Mouse (Mus musculus): ENCODE results near the gene Ppp1r13l. TPM values are rescaled to one million over a fixed set of nuclear protein-coding genes. Genes with fewer than 3 reads are reported as not detected.

Ppp1r13l gene
- polyA plus RNA-seq, 1 experiment from 2014 or later = 3.0 TPM

DNA sequence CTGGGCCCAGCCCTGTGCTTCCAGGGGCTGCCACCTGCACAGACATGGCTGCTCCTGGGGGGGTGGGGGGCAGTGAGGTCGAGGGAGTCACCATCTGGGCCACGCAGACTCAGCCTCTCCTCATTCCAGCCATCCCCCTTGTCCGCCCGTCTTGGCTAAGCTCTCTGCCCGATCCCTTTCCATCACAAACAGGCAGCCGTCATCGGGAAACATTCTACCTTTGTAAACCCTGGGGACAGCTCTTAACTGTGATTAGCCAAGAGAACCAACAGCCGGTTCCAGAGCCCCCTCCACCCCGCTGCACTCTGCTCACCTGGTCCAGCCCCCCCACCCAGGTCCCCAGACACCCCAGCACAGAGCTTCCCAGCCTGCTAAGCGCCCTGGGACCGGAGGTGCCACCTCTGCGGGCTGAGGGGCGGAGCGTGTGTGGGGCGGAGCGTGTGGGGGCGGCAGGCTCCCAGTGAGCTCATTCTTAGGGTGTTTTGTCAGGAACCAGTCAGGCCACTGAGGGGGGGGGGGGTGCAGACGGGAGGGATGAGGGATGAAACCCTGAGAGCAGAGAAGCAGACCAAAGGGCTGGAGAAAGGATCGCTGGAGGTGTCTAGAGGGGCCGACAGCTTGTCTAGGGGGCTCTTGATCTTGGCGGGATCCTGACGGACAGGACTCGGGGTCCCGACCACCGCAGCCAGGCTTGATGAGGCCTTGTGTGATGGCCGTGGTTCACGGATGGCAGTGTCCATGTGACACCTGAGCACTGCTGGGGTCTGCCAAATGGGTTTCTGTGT is 40.1 kb downstream of the Ppp1r13l start:
- H3K4me1 ChIP-seq (replicated peaks; ENCODE audit: control insufficient read depth, insufficient read depth, low read length) = peaks cover 14% of the 10 kb centered on the region
- H3K27me3 ChIP-seq (replicated peaks; ENCODE audit: control insufficient read depth, insufficient read depth, low read length) = peaks cover 24% of the 10 kb centered on the region
- peak overlapping the region; percentile 41; the same call in 1 of the 2 replicates for H3K9ac ChIP-seq (replicated peaks; ENCODE audit: low read depth, low read length)

DNA sequence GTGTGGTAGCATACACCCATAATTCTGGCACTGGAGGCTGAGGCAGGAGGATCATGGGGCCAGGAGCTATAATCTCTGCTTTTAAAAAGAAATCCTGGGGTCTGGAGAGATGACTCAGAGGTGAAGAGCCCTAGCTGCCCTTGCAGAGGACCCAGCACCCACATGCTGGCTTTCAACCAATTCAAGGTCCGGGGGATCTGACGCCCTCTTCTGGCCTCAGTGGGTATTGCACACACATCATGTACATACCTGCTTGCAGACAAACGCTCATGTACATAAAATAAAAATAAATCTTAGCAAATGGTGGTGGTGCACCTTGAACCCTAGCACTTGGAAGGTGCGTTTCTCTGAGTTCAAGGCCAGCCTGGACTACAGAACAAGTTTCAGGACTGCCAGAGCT is 41.4 kb downstream of the Ppp1r13l start:
- no peak overlapping the region for H3K4me2 ChIP-seq (ENCODE audit: low read length)
- H3K4me3 ChIP-seq (replicated peaks; ENCODE audit: low read length) = no peak overlapping the region
- 88% methylated on average over 4 of the region's 4 CpGs for WGBS
- no peaks in the 10 kb centered on the region for H3K36me3 ChIP-seq (ENCODE audit: control insufficient read depth, insufficient read depth)
- H3K27ac ChIP-seq (ENCODE audit: low read length) = no peak overlapping the region
- H3K9ac ChIP-seq (replicated peaks; ENCODE audit: low read depth, low read length) = no peak overlapping the region
- ATAC-seq = no peak
- H3K4me1 ChIP-seq (replicated peaks; ENCODE audit: control insufficient read depth, insufficient read depth, low read length) = peaks cover 14% of the 10 kb centered on the region
- peaks cover 29% of the 10 kb centered on the region for H3K27me3 ChIP-seq (replicated peaks; ENCODE audit: control insufficient read depth, insufficient read depth, low read length)
- H3K9me3 ChIP-seq (ENCODE audit: control insufficient read depth, low read length) = peaks cover 5% of the 10 kb centered on the region; the same call in 1 of the 2 replicates

More for the DNA sequence above, 40.1 kb downstream of the Ppp1r13l start:
- no peak for ATAC-seq
- peak overlapping the region; percentile 29 for H3K4me3 ChIP-seq (replicated peaks; ENCODE audit: low read length)
- WGBS = 3% methylated on average over 27 of the region's 27 CpGs
- H3K9me3 ChIP-seq (ENCODE audit: control insufficient read depth, low read length) = peaks cover 5% of the 10 kb centered on the region; the same call in 1 of the 2 replicates
- no peak overlapping the region for H3K27ac ChIP-seq (ENCODE audit: low read length)
- peak overlapping the region; percentile 52 for H3K4me2 ChIP-seq (ENCODE audit: low read length)
- H3K36me3 ChIP-seq (ENCODE audit: control insufficient read depth, insufficient read depth) = peaks cover 4% of the 10 kb centered on the region; the same call in 1 of the 2 replicates

DNA sequence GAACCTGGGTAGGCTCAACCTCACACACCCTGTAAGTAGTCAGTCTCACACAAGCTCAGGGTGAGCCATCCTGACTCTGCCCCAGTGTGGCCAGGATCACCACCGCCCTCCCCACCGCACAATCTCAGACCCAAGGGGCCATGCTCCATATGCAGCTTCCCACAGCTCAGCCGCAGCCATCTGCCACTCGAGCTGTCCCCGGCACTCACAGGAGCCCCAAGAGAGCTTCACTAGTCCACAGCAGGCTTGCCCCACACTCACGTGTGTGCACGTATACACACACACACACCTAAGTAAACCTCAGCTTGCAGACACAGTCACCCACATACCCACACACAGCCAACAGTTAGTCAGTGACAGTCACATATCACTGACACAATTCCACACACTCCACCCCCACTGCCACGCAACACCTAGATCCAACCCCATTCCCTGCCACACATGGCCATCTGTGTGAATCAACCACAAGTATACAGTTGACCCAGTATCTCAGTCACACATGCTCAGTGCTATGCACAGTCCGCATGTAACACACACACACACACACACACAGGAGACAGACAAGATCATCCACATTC is 43.1 kb downstream of the Ppp1r13l start:
- no peak for ATAC-seq
- Histone ChIP-seq H3K9ac (replicated peaks; ENCODE audit: low read depth, low read length) (no peak overlapping the region), H3K27ac (ENCODE audit: low read length) (no peak overlapping the region), H3K27me3 (replicated peaks; ENCODE audit: control insufficient read depth, insufficient read depth, low read length) (peaks cover 29% of the 10 kb centered on the region), H3K4me3 (replicated peaks; ENCODE audit: low read length) (no peak overlapping the region), H3K4me1 (replicated peaks; ENCODE audit: control insufficient read depth, insufficient read depth, low read length) (peaks cover 14% of the 10 kb centered on the region), H3K4me2 (ENCODE audit: low read length) (no peak overlapping the region), H3K36me3 (ENCODE audit: control insufficient read depth, insufficient read depth) (no peaks in the 10 kb centered on the region), H3K9me3 (ENCODE audit: control insufficient read depth, low read length) (peaks cover 5% of the 10 kb centered on the region; the same call in 1 of the 2 replicates)
- WGBS = 85% methylated on average over 9 of the region's 9 CpGs

DNA sequence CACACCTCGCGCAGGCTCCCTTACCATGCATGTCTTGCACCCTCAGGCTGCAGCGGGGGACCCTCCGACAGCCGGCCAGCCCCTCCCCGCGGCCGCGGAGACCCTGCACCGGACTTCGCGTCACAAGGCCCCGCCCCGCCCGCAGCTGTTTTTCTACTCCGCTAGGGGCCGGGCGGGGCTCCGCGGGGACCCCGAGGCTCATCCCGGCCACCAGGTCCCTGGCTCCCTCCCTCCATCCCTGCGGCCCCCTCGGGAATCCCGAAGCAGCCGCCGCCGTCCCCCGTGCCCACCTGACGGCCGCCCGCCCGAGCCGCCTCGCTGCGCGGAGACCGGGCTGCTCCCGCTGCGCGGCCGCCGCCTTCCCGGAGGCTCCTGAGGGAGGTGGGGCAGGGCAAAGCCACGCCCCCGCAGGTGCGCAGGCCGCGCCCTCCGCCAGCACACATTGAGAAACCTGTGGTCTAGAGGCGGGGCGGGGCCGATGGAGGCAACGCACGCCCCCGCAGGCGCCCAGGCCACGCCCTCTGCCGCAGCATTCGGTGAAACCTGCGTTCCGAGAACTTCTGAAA is 44.3 kb downstream of the Ppp1r13l start, which contains the start of gene Klc3:
Gene Klc3 (minus strand): TSS at position 374 of the 566 bp plus-strand sequence.
- Histone ChIP-seq H3K27ac (ENCODE audit: low read length) (no peak within 1 kb of the TSS), H3K9me3 (ENCODE audit: control insufficient read depth, low read length) (peaks cover 5% of the 10 kb centered on the region; the same call in 1 of the 2 replicates), H3K4me3 (replicated peaks; ENCODE audit: low read length) (peak within 1 kb of the TSS; percentile 52), H3K27me3 (replicated peaks; ENCODE audit: control insufficient read depth, insufficient read depth, low read length) (peaks cover 29% of the 10 kb centered on the region), H3K9ac (replicated peaks; ENCODE audit: low read depth, low read length) (peak within 1 kb of the TSS; percentile 53), H3K4me2 (ENCODE audit: low read length) (peak within 1 kb of the TSS; percentile 95), H3K4me1 (replicated peaks; ENCODE audit: control insufficient read depth, insufficient read depth, low read length) (peaks cover 14% of the 10 kb centered on the region), H3K36me3 (ENCODE audit: control insufficient read depth, insufficient read depth) (no peaks in the 10 kb centered on the region)
- WGBS = 1% methylated on average over 61 of the region's 62 CpGs
- ATAC-seq = no peak

DNA sequence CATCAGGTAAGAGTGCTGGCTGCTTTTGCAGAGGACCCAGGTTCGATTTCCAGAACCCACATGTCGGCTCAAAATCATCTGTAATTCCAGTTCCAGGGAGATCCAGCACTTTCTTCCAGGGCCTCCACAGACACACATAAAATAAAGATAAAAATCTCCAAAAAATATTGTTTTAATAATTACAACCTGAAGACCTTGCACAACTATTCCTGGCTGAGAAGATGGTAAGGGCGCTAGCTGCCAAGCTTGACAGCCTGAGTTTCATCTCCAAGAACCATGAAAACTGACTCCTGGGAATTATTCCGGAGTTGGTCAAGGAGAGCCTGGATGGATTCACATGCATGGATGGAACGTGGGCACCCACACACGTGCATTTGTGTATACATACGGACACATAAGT is 44.9 kb downstream of the Ppp1r13l start, which contains the start of gene Ckm:
Gene Ckm (plus strand): TSS at position 301 of the 400 bp plus-strand sequence.
- ATAC-seq = no peak
- Histone ChIP-seq H3K9ac (replicated peaks; ENCODE audit: low read depth, low read length) (peak within 1 kb of the TSS; percentile 53), H3K4me3 (replicated peaks; ENCODE audit: low read length) (peak within 1 kb of the TSS; percentile 52), H3K4me1 (replicated peaks; ENCODE audit: control insufficient read depth, insufficient read depth, low read length) (peaks cover 11% of the 10 kb centered on the region), H3K27me3 (replicated peaks; ENCODE audit: control insufficient read depth, insufficient read depth, low read length) (peaks cover 29% of the 10 kb centered on the region), H3K36me3 (ENCODE audit: control insufficient read depth, insufficient read depth) (no peaks in the 10 kb centered on the region), H3K4me2 (ENCODE audit: low read length) (peak within 1 kb of the TSS; percentile 95), H3K27ac (ENCODE audit: low read length) (no peak within 1 kb of the TSS), H3K9me3 (ENCODE audit: control insufficient read depth, low read length) (peaks cover 5% of the 10 kb centered on the region; the same call in 1 of the 2 replicates)
- 49% methylated on average over 7 of the region's 7 CpGs for WGBS

DNA sequence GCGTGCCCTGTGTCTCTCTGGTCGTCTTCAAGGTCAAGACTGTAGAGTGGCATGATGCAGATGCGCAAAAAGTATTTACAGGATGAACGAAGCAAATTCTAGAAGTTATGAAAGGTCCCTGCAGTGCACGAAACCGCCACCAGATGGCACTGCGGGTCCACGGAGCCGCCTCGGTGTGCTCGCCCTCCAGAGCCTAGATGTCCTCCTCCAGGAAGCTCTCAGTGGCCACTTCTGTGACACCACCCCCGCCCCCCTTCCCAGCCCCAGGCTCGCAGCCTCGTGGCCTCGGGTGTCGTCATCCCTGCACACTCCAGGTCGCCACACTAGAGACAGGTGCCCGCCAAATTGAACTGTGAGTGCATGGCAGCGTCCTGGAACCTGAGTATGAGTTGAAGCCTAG is 45.9 kb downstream of the Ppp1r13l start:
- Histone ChIP-seq H3K27me3 (replicated peaks; ENCODE audit: control insufficient read depth, insufficient read depth, low read length) (peaks cover 29% of the 10 kb centered on the region), H3K4me3 (replicated peaks; ENCODE audit: low read length) (0 out of 2 replicates have a peak overlapping the region, but pooled peaks have one; percentile 10), H3K27ac (ENCODE audit: low read length) (no peak overlapping the region), H3K36me3 (ENCODE audit: control insufficient read depth, insufficient read depth) (no peaks in the 10 kb centered on the region), H3K4me1 (replicated peaks; ENCODE audit: control insufficient read depth, insufficient read depth, low read length) (peaks cover 7% of the 10 kb centered on the region), H3K4me2 (ENCODE audit: low read length) (peak overlapping the region; percentile 28; the same call in 1 of the 2 replicates), H3K9ac (replicated peaks; ENCODE audit: low read depth, low read length) (no peak overlapping the region), H3K9me3 (ENCODE audit: control insufficient read depth, low read length) (peaks cover 5% of the 10 kb centered on the region; the same call in 1 of the 2 replicates)
- WGBS = 3% methylated on average over 19 of the region's 19 CpGs
- peak; percentile 47 for ATAC-seq

DNA sequence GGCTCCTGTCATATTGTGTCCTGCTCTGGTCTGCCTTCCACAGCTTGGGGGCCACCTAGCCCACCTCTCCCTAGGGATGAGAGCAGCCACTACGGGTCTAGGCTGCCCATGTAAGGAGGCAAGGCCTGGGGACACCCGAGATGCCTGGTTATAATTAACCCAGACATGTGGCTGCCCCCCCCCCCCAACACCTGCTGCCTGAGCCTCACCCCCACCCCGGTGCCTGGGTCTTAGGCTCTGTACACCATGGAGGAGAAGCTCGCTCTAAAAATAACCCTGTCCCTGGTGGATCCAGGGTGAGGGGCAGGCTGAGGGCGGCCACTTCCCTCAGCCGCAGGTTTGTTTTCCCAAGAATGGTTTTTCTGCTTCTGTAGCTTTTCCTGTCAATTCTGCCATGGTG is 50.2 kb downstream of the Ppp1r13l start:
- no peak for ATAC-seq
- Histone ChIP-seq H3K27ac (ENCODE audit: low read length) (no peak overlapping the region), H3K27me3 (replicated peaks; ENCODE audit: control insufficient read depth, insufficient read depth, low read length) (peaks cover 4% of the 10 kb centered on the region), H3K4me1 (replicated peaks; ENCODE audit: control insufficient read depth, insufficient read depth, low read length) (no peaks in the 10 kb centered on the region; the same call in 1 of the 2 replicates), H3K4me2 (ENCODE audit: low read length) (no peak overlapping the region), H3K9me3 (ENCODE audit: control insufficient read depth, low read length) (no peaks in the 10 kb centered on the region), H3K36me3 (ENCODE audit: control insufficient read depth, insufficient read depth) (no peaks in the 10 kb centered on the region), H3K4me3 (replicated peaks; ENCODE audit: low read length) (no peak overlapping the region), H3K9ac (replicated peaks; ENCODE audit: low read depth, low read length) (no peak overlapping the region)
- 67% methylated on average over 6 of the region's 6 CpGs for WGBS

DNA sequence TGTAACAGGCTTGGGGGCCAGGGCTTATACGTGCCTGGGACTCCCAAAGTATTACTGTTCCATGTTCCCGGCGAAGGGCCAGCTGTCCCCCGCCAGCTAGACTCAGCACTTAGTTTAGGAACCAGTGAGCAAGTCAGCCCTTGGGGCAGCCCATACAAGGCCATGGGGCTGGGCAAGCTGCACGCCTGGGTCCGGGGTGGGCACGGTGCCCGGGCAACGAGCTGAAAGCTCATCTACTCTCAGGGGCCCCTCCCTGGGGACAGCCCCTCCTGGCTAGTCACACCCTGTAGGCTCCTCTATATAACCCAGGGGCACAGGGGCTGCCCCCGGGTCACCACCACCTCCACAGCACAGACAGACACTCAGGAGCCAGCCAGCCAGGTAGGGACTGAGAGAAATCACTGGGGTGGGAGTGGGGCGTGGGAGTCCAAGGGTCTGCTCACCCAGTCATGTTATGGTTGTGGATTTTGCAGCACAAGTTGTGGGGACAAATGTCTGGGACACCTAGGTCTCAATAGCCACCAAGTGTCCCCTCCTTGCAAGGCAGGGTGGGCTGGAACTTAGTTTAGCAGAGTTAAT is 51.3 kb downstream of the Ppp1r13l start:
- Histone ChIP-seq H3K36me3 (ENCODE audit: control insufficient read depth, insufficient read depth) (no peaks in the 10 kb centered on the region), H3K9me3 (ENCODE audit: control insufficient read depth, low read length) (no peaks in the 10 kb centered on the region), H3K4me2 (ENCODE audit: low read length) (no peak overlapping the region), H3K27me3 (replicated peaks; ENCODE audit: control insufficient read depth, insufficient read depth, low read length) (no peaks in the 10 kb centered on the region), H3K27ac (ENCODE audit: low read length) (no peak overlapping the region), H3K4me1 (replicated peaks; ENCODE audit: control insufficient read depth, insufficient read depth, low read length) (no peaks in the 10 kb centered on the region), H3K4me3 (replicated peaks; ENCODE audit: low read length) (no peak overlapping the region), H3K9ac (replicated peaks; ENCODE audit: low read depth, low read length) (no peak overlapping the region)
- WGBS = 76% methylated on average over 11 of the region's 11 CpGs
- no peak for ATAC-seq

DNA sequence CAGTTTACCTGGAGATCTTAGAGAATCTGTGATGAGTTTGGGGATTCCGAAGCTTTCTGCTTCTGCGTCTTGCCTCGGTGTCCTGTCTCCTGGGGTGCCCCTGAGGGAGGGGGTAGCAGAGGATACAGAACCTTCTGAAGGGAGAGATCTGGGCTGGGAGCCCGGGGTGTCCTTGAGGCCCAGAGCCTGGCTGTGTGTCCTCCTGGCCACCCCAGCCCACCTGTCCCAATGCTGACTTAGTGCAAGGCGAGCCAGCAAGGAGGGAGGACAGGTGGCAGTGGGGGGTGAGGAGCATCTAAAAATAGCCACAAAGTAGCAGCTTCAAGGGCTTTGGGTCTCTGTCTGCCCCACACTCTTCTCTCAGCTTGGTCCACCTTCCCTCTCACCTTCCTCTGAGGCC is 52.2 kb downstream of the Ppp1r13l start:
- Histone ChIP-seq H3K9me3 (ENCODE audit: control insufficient read depth, low read length) (no peaks in the 10 kb centered on the region), H3K4me1 (replicated peaks; ENCODE audit: control insufficient read depth, insufficient read depth, low read length) (no peaks in the 10 kb centered on the region), H3K27me3 (replicated peaks; ENCODE audit: control insufficient read depth, insufficient read depth, low read length) (no peaks in the 10 kb centered on the region), H3K4me3 (replicated peaks; ENCODE audit: low read length) (no peak overlapping the region), H3K9ac (replicated peaks; ENCODE audit: low read depth, low read length) (no peak overlapping the region), H3K4me2 (ENCODE audit: low read length) (no peak overlapping the region), H3K27ac (ENCODE audit: low read length) (no peak overlapping the region), H3K36me3 (ENCODE audit: control insufficient read depth, insufficient read depth) (no peaks in the 10 kb centered on the region)
- 72% methylated on average over 5 of the region's 5 CpGs for WGBS
- ATAC-seq = no peak
